Comparison of ENCODE assay signal across 12 mouse cellular contexts in genomic region chr7:25235526-25235925, GRCm38 (mm10). TPM values are rescaled to one million over a fixed set of nuclear protein-coding genes. Genes with fewer than 3 reads are reported as not detected.
DNase-seq lines count a peak whose midpoint lies in the region; ATAC-seq and TF ChIP-seq lines count a peak whose summit lies in the region.
"Had no signal": no experiment of that assay in that cellular context is flagged by ENCODE, and none has a peak within 500 bp of the region (broad histone marks: within the 10 kb centered on the region; RNA-seq: fewer than 3 reads in every experiment).

No protein-coding gene starts in this region.

- H3K9me3 ChIP-seq in heart, embryonic 16.5 days (replicated peaks; ENCODE audit: control insufficient read depth, low read length), result no peaks in the 10 kb centered on the region
- H3K9me3 ChIP-seq in midbrain, embryonic 11.5 days (ENCODE audit: control insufficient read depth, low read length), result no peaks in the 10 kb centered on the region
- no peaks in the 10 kb centered on the region for H3K9me3 ChIP-seq in midbrain, embryonic 14.5 days (ENCODE audit: control insufficient read depth, low read length)
- H3K9me3 ChIP-seq in neural tube, embryonic 13.5 days, result no peaks in the 10 kb centered on the region
- H3K9me3 ChIP-seq: G1E had no signal

- no peaks in the 10 kb centered on the region; the same call in 1 of the 2 replicates for H3K79me2 ChIP-seq in heart, adult 2 months (replicated peaks; ENCODE audit: control insufficient read depth, insufficient read depth, low read length)

- H3K27ac ChIP-seq in cerebellum, adult 2 months (ENCODE audit: insufficient read depth, low read length), result no peak overlapping the region
- no peak overlapping the region for H3K27ac ChIP-seq in heart, embryonic 16.5 days (ENCODE audit: low read length)
- no peak overlapping the region for H3K27ac ChIP-seq in heart, adult 2 months
- no peak overlapping the region for H3K27ac ChIP-seq in midbrain, embryonic 11.5 days (ENCODE audit: low read depth, low read length)
- no peak overlapping the region for H3K27ac ChIP-seq in midbrain, embryonic 14.5 days (replicated peaks; ENCODE audit: low read depth, low read length)
- H3K27ac ChIP-seq in neural tube, embryonic 13.5 days (replicated peaks), result no peak overlapping the region
- H3K27ac ChIP-seq: kidney, postnatal 0 days had no signal

- ATAC-seq in heart, embryonic 16.5 days (replicated peaks; ENCODE audit: extremely low read depth, insufficient read depth, low FRiP score), result no peak
- ATAC-seq in midbrain, embryonic 11.5 days (ENCODE audit: low FRiP score), result no peak
- no peak for ATAC-seq in midbrain, embryonic 14.5 days (ENCODE audit: low FRiP score, low TSS enrichment)
- ATAC-seq in neural tube, embryonic 13.5 days (ENCODE audit: low read depth), result no peak

- H3K36me3 ChIP-seq in heart, embryonic 16.5 days (ENCODE audit: control insufficient read depth, insufficient read depth), result peaks cover 28% of the 10 kb centered on the region
- H3K36me3 ChIP-seq in heart, adult 2 months (ENCODE audit: control insufficient read depth, insufficient read depth, low read length), result no peaks in the 10 kb centered on the region
- H3K36me3 ChIP-seq in midbrain, embryonic 11.5 days (ENCODE audit: control insufficient read depth, insufficient read depth, low read length), result peaks cover 16% of the 10 kb centered on the region
- H3K36me3 ChIP-seq in midbrain, embryonic 14.5 days (ENCODE audit: control insufficient read depth, insufficient read depth, low read length), result peaks cover 39% of the 10 kb centered on the region
- H3K36me3 ChIP-seq in neural tube, embryonic 13.5 days, result peaks cover 54% of the 10 kb centered on the region

- no peak overlapping the region for H3K4me2 ChIP-seq in heart, embryonic 16.5 days (ENCODE audit: low read depth, low read length)
- H3K4me2 ChIP-seq in midbrain, embryonic 11.5 days, result no peak overlapping the region
- H3K4me2 ChIP-seq in midbrain, embryonic 14.5 days (ENCODE audit: low read length), result no peak overlapping the region
- peak overlapping the region; percentile 63 for H3K4me2 ChIP-seq in neural tube, embryonic 13.5 days

- intact Hi-C loops in heart, adult 2 months (cut with DNase I), result loop anchor here (5.0 to 10.0 kb wide), 2 partner anchors 263 to 351 kb away; partner anchors contain the start of genes Rabac1 and Rps19

- H3K4me1 ChIP-seq in cerebellum, adult 2 months (ENCODE audit: control insufficient read depth, insufficient read depth, low read length), result peaks cover 6% of the 10 kb centered on the region; the same call in 1 of the 2 replicates
- H3K4me1 ChIP-seq in heart, embryonic 16.5 days (ENCODE audit: control insufficient read depth, insufficient read depth, low read length), result peaks cover 28% of the 10 kb centered on the region
- H3K4me1 ChIP-seq in heart, adult 2 months (ENCODE audit: control insufficient read depth, insufficient read depth, low read length), result peaks cover 5% of the 10 kb centered on the region
- peaks cover 15% of the 10 kb centered on the region for H3K4me1 ChIP-seq in midbrain, embryonic 11.5 days (ENCODE audit: control insufficient read depth, insufficient read depth, low read length)
- H3K4me1 ChIP-seq in midbrain, embryonic 14.5 days (ENCODE audit: control insufficient read depth, insufficient read depth, low read length), result peaks cover 24% of the 10 kb centered on the region
- peaks cover 42% of the 10 kb centered on the region for H3K4me1 ChIP-seq in neural tube, embryonic 13.5 days (replicated peaks)

- peak; percentile 28 for DNase-seq in cerebellum, adult 11 months
- no peak for DNase-seq in cerebellum, adult 2 months
- DNase-seq in heart, adult 2 months, result no peak
- DNase-seq in midbrain, embryonic 11.5 days (ENCODE audit: low spot score, missing footprints), result peak; percentile 19
- DNase-seq in midbrain, embryonic 14.5 days, result no peak
- DNase-seq in spleen, adult 12 weeks (ENCODE audit: low spot score), result no peak
- DNase-seq: heart, postnatal 14 days; lung, postnatal 4 days had no signal

- TF ChIP-seq POLR2A in cerebellum, adult 2 months (IDR thresholded peaks at IDR 0.05; ENCODE audit: borderline replicate concordance, insufficient read depth, low read length), result no peak
- TF ChIP-seq POLR2A in heart, adult 2 months (IDR thresholded peaks at IDR 0.05; ENCODE audit: insufficient read depth, low read depth, low read length), result no peak

- H3K27me3 ChIP-seq in cerebellum, adult 2 months (ENCODE audit: control insufficient read depth, insufficient read depth, low read length), result no peaks in the 10 kb centered on the region
- H3K27me3 ChIP-seq in heart, embryonic 16.5 days (ENCODE audit: control insufficient read depth, insufficient read depth, low read length), result no peaks in the 10 kb centered on the region
- no peaks in the 10 kb centered on the region for H3K27me3 ChIP-seq in heart, adult 2 months (ENCODE audit: control insufficient read depth, insufficient read depth, low read length)
- H3K27me3 ChIP-seq in midbrain, embryonic 11.5 days (ENCODE audit: control insufficient read depth, insufficient read depth, low read length), result no peaks in the 10 kb centered on the region
- no peaks in the 10 kb centered on the region for H3K27me3 ChIP-seq in midbrain, embryonic 14.5 days (ENCODE audit: control insufficient read depth, insufficient read depth, low read length)
- H3K27me3 ChIP-seq in neural tube, embryonic 13.5 days, result no peaks in the 10 kb centered on the region

- no peak overlapping the region for H3K4me3 ChIP-seq in cerebellum, adult 2 months (replicated peaks; ENCODE audit: insufficient read depth, low read depth, low read length)
- no peak overlapping the region for H3K4me3 ChIP-seq in heart, embryonic 16.5 days (ENCODE audit: low read length)
- no peak overlapping the region for H3K4me3 ChIP-seq in heart, adult 2 months
- H3K4me3 ChIP-seq in midbrain, embryonic 11.5 days (ENCODE audit: low read depth, low read length), result no peak overlapping the region
- no peak overlapping the region for H3K4me3 ChIP-seq in midbrain, embryonic 14.5 days (replicated peaks; ENCODE audit: low read depth, low read length)
- H3K4me3 ChIP-seq in neural tube, embryonic 13.5 days, result 0 out of 2 replicates have a peak overlapping the region, but pooled peaks have one; percentile 92

- no peak for TF ChIP-seq EP300 in heart, adult 2 months (IDR thresholded peaks at IDR 0.05; ENCODE audit: insufficient read depth, low read depth, low read length)

- H3K9ac ChIP-seq in heart, embryonic 16.5 days (ENCODE audit: low read length), result 0 out of 2 replicates have a peak overlapping the region, but pooled peaks have one; percentile 14
- H3K9ac ChIP-seq in heart, adult 2 months (ENCODE audit: low read depth, low read length), result no peak overlapping the region
- no peak overlapping the region for H3K9ac ChIP-seq in midbrain, embryonic 11.5 days (ENCODE audit: low read length)
- no peak overlapping the region for H3K9ac ChIP-seq in midbrain, embryonic 14.5 days (replicated peaks; ENCODE audit: low read length)
- H3K9ac ChIP-seq in neural tube, embryonic 13.5 days, result peak overlapping the region; percentile 99; the same call in 1 of the 2 replicates

- no peak for TF ChIP-seq CTCF in cerebellum, adult 2 months (IDR thresholded peaks at IDR 0.05; ENCODE audit: borderline replicate concordance, insufficient read depth, low read depth, low read length)
- TF ChIP-seq CTCF in heart, adult 2 months (IDR thresholded peaks at IDR 0.05), result no peak

- 87% methylated on average over 5 of the region's 5 CpGs for WGBS in cerebellum, adult 2 months
- WGBS in heart, embryonic 16.5 days, result 92% methylated on average over 5 of the region's 5 CpGs
- WGBS in heart, adult 2 months, result 91% methylated on average over 5 of the region's 5 CpGs
- WGBS in midbrain, embryonic 11.5 days, result 96% methylated on average over 5 of the region's 5 CpGs
- WGBS in midbrain, embryonic 14.5 days, result 90% methylated on average over 5 of the region's 5 CpGs
- WGBS in neural tube, embryonic 13.5 days, result 89% methylated on average over 5 of the region's 5 CpGs

RNA-seq across cellular contexts. Expression of gene Gsk3a, which starts 2.1 kb away (rescaled TPM):
- 226 and 230 TPM in 2 replicates for polyA plus RNA-seq in cerebellum, adult 2 months (2012; rRNA removed)
- 6.7 and 6.8 TPM in 2 replicates for polyA plus RNA-seq in heart, embryonic 16.5 days (2015; fragmentation: Nextera tagmentation; extraction: Ambion mirVana)
- total RNA-seq in heart, adult 2 months (2021), result 10 to 100 TPM; 61.7 to 69.4 TPM
- 105 and 123 TPM in 2 replicates for polyA plus RNA-seq in heart, adult 2 months (2012; rRNA removed)
- 12.8 and 14.6 TPM in 2 replicates for polyA plus RNA-seq in midbrain, embryonic 11.5 days (2014; fragmentation: Nextera tagmentation; extraction: Ambion mirVana)
- 20.7 and 26.0 TPM in 2 replicates for polyA plus RNA-seq in midbrain, embryonic 14.5 days (2014; fragmentation: Nextera tagmentation; extraction: Ambion mirVana)
- 16.5 and 16.8 TPM in 2 replicates for polyA plus RNA-seq in neural tube, embryonic 13.5 days (2015; fragmentation: Nextera tagmentation; extraction: Ambion mirVana)

RNA-seq across cellular contexts. Expression of gene Zfp526, which starts 14.3 kb away (rescaled TPM):
- polyA plus RNA-seq in cerebellum, adult 2 months (2012; rRNA removed), result 9.2 and 10.9 TPM in 2 replicates
- polyA plus RNA-seq in heart, embryonic 16.5 days (2015; fragmentation: Nextera tagmentation; extraction: Ambion mirVana), result 2.2 and 2.3 TPM in 2 replicates
- total RNA-seq in heart, adult 2 months (2021), result 1 to 10 TPM; 7.4 to 9.6 TPM
- polyA plus RNA-seq in heart, adult 2 months (2012; rRNA removed), result 6.9 and 8.1 TPM in 2 replicates
- 2.7 and 3.2 TPM in 2 replicates for polyA plus RNA-seq in midbrain, embryonic 11.5 days (2014; fragmentation: Nextera tagmentation; extraction: Ambion mirVana)
- polyA plus RNA-seq in midbrain, embryonic 14.5 days (2014; fragmentation: Nextera tagmentation; extraction: Ambion mirVana), result 2.5 TPM in 2 replicates
- polyA plus RNA-seq in neural tube, embryonic 13.5 days (2015; fragmentation: Nextera tagmentation; extraction: Ambion mirVana), result 2.0 and 2.1 TPM in 2 replicates

RNA-seq across cellular contexts. Expression of gene Erf, which starts 15.0 kb away (rescaled TPM):
- polyA plus RNA-seq in cerebellum, adult 2 months (2012; rRNA removed), result 14.3 and 14.8 TPM in 2 replicates
- 8.5 and 11.2 TPM in 2 replicates for polyA plus RNA-seq in heart, embryonic 16.5 days (2015; fragmentation: Nextera tagmentation; extraction: Ambion mirVana)
- 10 to 100 TPM; 16.5 to 21.2 TPM for total RNA-seq in heart, adult 2 months (2021)
- polyA plus RNA-seq in heart, adult 2 months (2012; rRNA removed), result 11.9 and 17.1 TPM in 2 replicates
- polyA plus RNA-seq in midbrain, embryonic 11.5 days (2014; fragmentation: Nextera tagmentation; extraction: Ambion mirVana), result 11.7 and 13.9 TPM in 2 replicates
- 2.2 and 4.8 TPM in 2 replicates for polyA plus RNA-seq in midbrain, embryonic 14.5 days (2014; fragmentation: Nextera tagmentation; extraction: Ambion mirVana)
- 4.9 and 8.0 TPM in 2 replicates for polyA plus RNA-seq in neural tube, embryonic 13.5 days (2015; fragmentation: Nextera tagmentation; extraction: Ambion mirVana)

RNA-seq across cellular contexts. Expression of gene Dedd2, which starts 15.1 kb away (rescaled TPM):
- 29.0 and 29.6 TPM in 2 replicates for polyA plus RNA-seq in cerebellum, adult 2 months (2012; rRNA removed)
- 8.3 and 8.6 TPM in 2 replicates for polyA plus RNA-seq in heart, embryonic 16.5 days (2015; fragmentation: Nextera tagmentation; extraction: Ambion mirVana)
- total RNA-seq in heart, adult 2 months (2021), result 10 to 100 TPM; 14.3 to 18.4 TPM
- 18.7 and 21.7 TPM in 2 replicates for polyA plus RNA-seq in heart, adult 2 months (2012; rRNA removed)
- polyA plus RNA-seq in midbrain, embryonic 11.5 days (2014; fragmentation: Nextera tagmentation; extraction: Ambion mirVana), result 6.9 and 7.7 TPM in 2 replicates
- polyA plus RNA-seq in midbrain, embryonic 14.5 days (2014; fragmentation: Nextera tagmentation; extraction: Ambion mirVana), result 15.7 and 15.9 TPM in 2 replicates
- polyA plus RNA-seq in neural tube, embryonic 13.5 days (2015; fragmentation: Nextera tagmentation; extraction: Ambion mirVana), result 16.6 and 17.7 TPM in 2 replicates

RNA-seq across cellular contexts. Expression of gene Cic, which starts 32.0 kb away (rescaled TPM):
- polyA plus RNA-seq in cerebellum, adult 2 months (2012; rRNA removed), result 121 and 124 TPM in 2 replicates
- polyA plus RNA-seq in heart, embryonic 16.5 days (2015; fragmentation: Nextera tagmentation; extraction: Ambion mirVana), result 22.7 and 24.7 TPM in 2 replicates
- 10 to 100 TPM; 62.8 to 62.9 TPM for total RNA-seq in heart, adult 2 months (2021)
- 37.7 and 41.6 TPM in 2 replicates for polyA plus RNA-seq in heart, adult 2 months (2012; rRNA removed)
- polyA plus RNA-seq in midbrain, embryonic 11.5 days (2014; fragmentation: Nextera tagmentation; extraction: Ambion mirVana), result 25.5 and 29.7 TPM in 2 replicates
- polyA plus RNA-seq in midbrain, embryonic 14.5 days (2014; fragmentation: Nextera tagmentation; extraction: Ambion mirVana), result 47.3 and 52.0 TPM in 2 replicates
- 40.2 and 43.4 TPM in 2 replicates for polyA plus RNA-seq in neural tube, embryonic 13.5 days (2015; fragmentation: Nextera tagmentation; extraction: Ambion mirVana)

Comparison
In these comparisons a context has a peak if more than half of its experiments do, and no peak if none do; other contexts are left out.
1. DNase-seq: peak in cerebellum, adult 11 months (single experiment) and midbrain, embryonic 11.5 days (single experiment); none in cerebellum, adult 2 months (0 of 2), heart, adult 2 months (0 of 2), midbrain, embryonic 14.5 days (single experiment) and spleen, adult 12 weeks (single experiment).
2. H3K9ac ChIP-seq: peak in heart, embryonic 16.5 days (single experiment) and neural tube, embryonic 13.5 days (single experiment); none in heart, adult 2 months (single experiment), midbrain, embryonic 11.5 days (single experiment) and midbrain, embryonic 14.5 days (single experiment).